Mouse (Mus musculus): ENCODE results near the gene Gla. TPM values are rescaled to one million over a fixed set of nuclear protein-coding genes. Genes with fewer than 3 reads are reported as not detected.

Gla gene
- total RNA-seq, 2 experiments from 2014 or later = 1.8 TPM

GRCm38 (mm10) chrX:134599922-134600565, 881 bp downstream of the Gla start:
- intact Hi-C loops (cut with DNase I; ENCODE audit: low total_unique reads) = no loop called here
- no peak for DNase-seq

GRCm38 (mm10) chrX:134589836-134590235, 11.1 kb downstream of the Gla start:
- intact Hi-C loops (cut with DNase I; ENCODE audit: low total_unique reads) = no loop called here
- no peak for DNase-seq

- intact Hi-C loops (cut with DNase I; ENCODE audit: low total_unique reads) = no loop called here
- DNase-seq = no peak
These were observed 11.9 kb downstream of the Gla start for GRCm38 (mm10) chrX:134588997-134589396.

GRCm38 (mm10) chrX:134588261-134588660, 12.7 kb downstream of the Gla start:
- DNase-seq = no peak
- intact Hi-C loops (cut with DNase I; ENCODE audit: low total_unique reads) = no loop called here

- intact Hi-C loops (cut with DNase I; ENCODE audit: low total_unique reads) = no loop called here
- DNase-seq = no peak
These were observed 14.5 kb downstream of the Gla start for GRCm38 (mm10) chrX:134586447-134586846.

- intact Hi-C loops (cut with DNase I; ENCODE audit: low total_unique reads) = no loop called here
- DNase-seq = peak; percentile 89
These were observed 15.6 kb downstream of the Gla start, which contains the start of gene Rpl36a for GRCm38 (mm10) chrX:134585103-134586002. Gene Rpl36a, plus strand, starts transcription at chrX:134585654.

GRCm38 (mm10) chrX:134582888-134583669, 17.8 kb downstream of the Gla start, which contains the start of gene Btk:
Gene Btk, minus strand, starts transcription at chrX:134583570.
- DNase-seq = no peak
- intact Hi-C loops (cut with DNase I; ENCODE audit: low total_unique reads) = no loop called here

GRCm38 (mm10) chrX:134582270-134582669, 18.7 kb downstream of the Gla start:
- intact Hi-C loops (cut with DNase I; ENCODE audit: low total_unique reads) = no loop called here
- no peak for DNase-seq

- intact Hi-C loops (cut with DNase I; ENCODE audit: low total_unique reads) = no loop called here
- no peak for DNase-seq
These were observed 20.2 kb downstream of the Gla start for GRCm38 (mm10) chrX:134580528-134581305.

GRCm38 (mm10) chrX:134577896-134578295, 23.0 kb downstream of the Gla start:
- intact Hi-C loops (cut with DNase I; ENCODE audit: low total_unique reads) = no loop called here
- DNase-seq = no peak

GRCm38 (mm10) chrX:134566536-134567222, 34.2 kb downstream of the Gla start:
- no peak for DNase-seq
- intact Hi-C loops (cut with DNase I; ENCODE audit: low total_unique reads) = no loop called here

- no peak for DNase-seq
- intact Hi-C loops (cut with DNase I; ENCODE audit: low total_unique reads) = no loop called here
These were observed 36.6 kb downstream of the Gla start for GRCm38 (mm10) chrX:134564326-134564725.

GRCm38 (mm10) chrX:134554425-134554824, 46.5 kb downstream of the Gla start:
- intact Hi-C loops (cut with DNase I; ENCODE audit: low total_unique reads) = no loop called here

GRCm38 (mm10) chrX:134553326-134553725, 47.6 kb downstream of the Gla start:
- intact Hi-C loops (cut with DNase I; ENCODE audit: low total_unique reads) = no loop called here
- DNase-seq = no peak

More at GRCm38 (mm10) chrX:134554425-134554824, 46.5 kb downstream of the Gla start:
- DNase-seq = no peak

- intact Hi-C loops (cut with DNase I; ENCODE audit: low total_unique reads) = no loop called here
- no peak for DNase-seq
These were observed 50.0 kb downstream of the Gla start for GRCm38 (mm10) chrX:134550903-134551302.

GRCm38 (mm10) chrX:134547330-134547729, 53.6 kb downstream of the Gla start:
- no peak for DNase-seq
- intact Hi-C loops (cut with DNase I; ENCODE audit: low total_unique reads) = no loop called here

GRCm38 (mm10) chrX:134541955-134542308, 59.0 kb downstream of the Gla start:
- DNase-seq = no peak
- intact Hi-C loops (cut with DNase I; ENCODE audit: low total_unique reads) = no loop called here

GRCm38 (mm10) chrX:134541145-134541954, 59.6 kb downstream of the Gla start, which contains the start of gene Timm8a1:
Gene Timm8a1, minus strand, starts transcription at chrX:134541865.
- DNase-seq = peak; percentile 51
- intact Hi-C loops (cut with DNase I; ENCODE audit: low total_unique reads) = no loop called here
